Mouse (Mus musculus) frontal cortex, adult (tissue): Measurements from ENCODE around the gene Psma4.

Experiments used
- ATAC-seq: cut with Nextera tagmentation; 2 replicates; pipeline ENCODE4 v1.9.2; 2017; ENCODE audit warnings: mild to moderate bottlenecking, moderate library complexity, mixed read lengths; ENCODE audit not compliant: low TSS enrichment

The Psma4 gene

GRCm38 (mm10) chr9:54982401-54982800 is 31.8 kb downstream of the Psma4 start:
- ATAC-seq: no peak

GRCm38 (mm10) chr9:54990362-54990761 is 39.8 kb downstream of the Psma4 start:
- no peak for ATAC-seq

GRCm38 (mm10) chr9:54994381-54994780 is 43.8 kb downstream of the Psma4 start:
- ATAC-seq: no peak

DNA sequence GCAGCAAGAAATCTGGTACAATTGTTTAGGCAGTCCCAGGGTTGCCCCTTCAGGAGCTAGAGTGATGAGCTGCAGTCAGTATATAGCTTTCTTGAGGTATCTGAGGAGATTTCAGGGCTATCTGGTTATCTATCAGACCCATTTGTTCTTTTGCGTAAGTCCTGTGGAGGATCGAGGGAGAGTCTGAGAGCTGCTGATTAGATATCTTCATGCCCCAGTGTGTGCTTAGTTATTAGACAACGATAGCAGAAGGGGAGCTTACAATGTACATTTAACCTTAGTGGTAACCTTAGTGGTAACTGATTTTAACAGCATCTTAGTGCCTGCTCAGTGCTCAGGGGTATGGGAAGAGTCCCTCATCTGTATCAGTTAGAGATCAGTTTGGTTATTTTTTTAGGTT is 45.1 kb downstream of the Psma4 start:
- ATAC-seq: no peak

DNA sequence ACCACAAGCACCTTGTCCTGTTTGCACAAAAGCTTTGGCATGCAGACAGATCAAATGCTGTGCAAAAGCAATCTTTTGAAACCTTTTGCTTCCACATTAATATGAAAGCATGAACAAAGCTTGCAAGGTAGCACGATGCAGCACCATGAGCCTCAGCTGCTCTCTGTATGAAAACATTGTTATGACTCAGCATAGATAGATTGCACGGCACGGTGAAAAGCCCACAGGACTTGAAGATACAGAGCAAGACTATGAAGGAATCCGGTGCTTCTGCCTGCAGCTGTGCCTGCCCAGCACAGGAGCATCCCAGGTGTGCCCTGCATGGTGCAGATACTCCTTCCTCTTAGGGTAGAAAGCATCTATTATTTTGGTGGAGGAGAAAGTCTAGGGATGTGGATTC is 53.0 kb downstream of the Psma4 start:
- ATAC-seq: peak; percentile 50
